12 mouse cellular contexts compared by ENCODE assay signal in genomic region chr9:57432480-57432879, GRCm38 (mm10). TPM values are rescaled to one million over a fixed set of nuclear protein-coding genes. Genes with fewer than 3 reads are reported as not detected.
DNase-seq lines count a peak whose midpoint lies in the region; ATAC-seq and TF ChIP-seq lines count a peak whose summit lies in the region.
"Had no signal": no experiment of that assay in that cellular context is flagged by ENCODE, and none has a peak within 500 bp of the region (broad histone marks: within the 10 kb centered on the region; RNA-seq: fewer than 3 reads in every experiment).

No protein-coding gene starts in this region.

- WGBS in heart, embryonic 11.5 days (ENCODE audit: insufficient replicate concordance) = 92% methylated on average over 3 of the region's 3 CpGs
- WGBS in heart, embryonic 12.5 days = 92% methylated on average over 3 of the region's 3 CpGs
- WGBS in kidney, postnatal 0 days = 91% methylated on average over 3 of the region's 3 CpGs
- 91% methylated on average over 3 of the region's 3 CpGs for WGBS in embryonic facial prominence, embryonic 13.5 days
- 84% methylated on average over 3 of the region's 3 CpGs for WGBS in limb, embryonic 10.5 days

- ATAC-seq in heart, embryonic 11.5 days (replicated peaks; ENCODE audit: insufficient number of reproducible peaks, low FRiP score, low TSS enrichment) = no peak
- ATAC-seq in heart, embryonic 12.5 days (ENCODE audit: insufficient number of reproducible peaks, low FRiP score) = no peak
- ATAC-seq in kidney, postnatal 0 days (replicated peaks; ENCODE audit: low FRiP score, low read depth) = no peak
- ATAC-seq in embryonic facial prominence, embryonic 13.5 days (ENCODE audit: insufficient number of reproducible peaks, insufficient read depth, low FRiP score, low TSS enrichment, low read depth) = no peak

- TF ChIP-seq CTCF in kidney, postnatal 0 days (IDR thresholded peaks at IDR 0.05; ENCODE audit: low read depth) = no peak

- no peak overlapping the region for H3K4me3 ChIP-seq in heart, embryonic 11.5 days (ENCODE audit: low read depth, low read length)
- H3K4me3 ChIP-seq in heart, embryonic 12.5 days = no peak overlapping the region
- no peak overlapping the region for H3K4me3 ChIP-seq in kidney, postnatal 0 days (replicated peaks; ENCODE audit: low read depth, low read length)
- H3K4me3 ChIP-seq in embryonic facial prominence, embryonic 13.5 days = no peak overlapping the region
- H3K4me3 ChIP-seq in limb, embryonic 10.5 days = no peak overlapping the region
- H3K4me3 ChIP-seq: liver, embryonic 12.5 days; neural tube, embryonic 12.5 days had no signal

- 0 out of 2 replicates have a peak overlapping the region, but pooled peaks have one; percentile 37 for H3K27ac ChIP-seq in heart, embryonic 11.5 days (ENCODE audit: low read depth, low read length)
- H3K27ac ChIP-seq in heart, embryonic 12.5 days (ENCODE audit: poor library complexity, severe bottlenecking) = no peak overlapping the region
- peak overlapping the region; percentile 86; the same call in 1 of the 2 replicates for H3K27ac ChIP-seq in kidney, postnatal 0 days
- no peak overlapping the region for H3K27ac ChIP-seq in embryonic facial prominence, embryonic 13.5 days
- H3K27ac ChIP-seq in limb, embryonic 10.5 days = 0 out of 2 replicates have a peak overlapping the region, but pooled peaks have one; percentile 73
- H3K27ac ChIP-seq: neural tube, embryonic 12.5 days had no signal

- peaks cover 28% of the 10 kb centered on the region for H3K4me1 ChIP-seq in heart, embryonic 11.5 days (ENCODE audit: control insufficient read depth, insufficient read depth, low read length)
- H3K4me1 ChIP-seq in heart, embryonic 12.5 days (replicated peaks) = peaks cover 44% of the 10 kb centered on the region
- peaks cover 21% of the 10 kb centered on the region for H3K4me1 ChIP-seq in kidney, postnatal 0 days (replicated peaks; ENCODE audit: insufficient read depth, low read length)
- H3K4me1 ChIP-seq in embryonic facial prominence, embryonic 13.5 days = peaks cover 39% of the 10 kb centered on the region
- peaks cover 19% of the 10 kb centered on the region for H3K4me1 ChIP-seq in limb, embryonic 10.5 days

- H3K36me3 ChIP-seq in heart, embryonic 11.5 days (ENCODE audit: control insufficient read depth, insufficient read depth, low read length) = no peaks in the 10 kb centered on the region
- H3K36me3 ChIP-seq in heart, embryonic 12.5 days = no peaks in the 10 kb centered on the region
- H3K36me3 ChIP-seq in kidney, postnatal 0 days (ENCODE audit: insufficient read depth, low read length) = no peaks in the 10 kb centered on the region; the same call in 1 of the 2 replicates
- H3K36me3 ChIP-seq in embryonic facial prominence, embryonic 13.5 days = no peaks in the 10 kb centered on the region
- H3K36me3 ChIP-seq in limb, embryonic 10.5 days = peaks cover 6% of the 10 kb centered on the region; the same call in 1 of the 2 replicates
- H3K36me3 ChIP-seq: neural tube, embryonic 12.5 days had no signal

- no peak overlapping the region for H3K4me2 ChIP-seq in heart, embryonic 11.5 days
- H3K4me2 ChIP-seq in heart, embryonic 12.5 days = no peak overlapping the region
- no peak overlapping the region for H3K4me2 ChIP-seq in kidney, postnatal 0 days (ENCODE audit: low read length)
- H3K4me2 ChIP-seq in embryonic facial prominence, embryonic 13.5 days = no peak overlapping the region
- H3K4me2 ChIP-seq: liver, embryonic 12.5 days; neural tube, embryonic 12.5 days had no signal

- DNase-seq in kidney, postnatal 0 days (ENCODE audit: low spot score) = no peak
- no peak for DNase-seq in kidney, adult 11 months
- no peak for DNase-seq in limb, embryonic 10.5 days (ENCODE audit: low spot score)
- no peak for DNase-seq in frontal cortex, postnatal 36 days (ENCODE audit: low spot score in 2 of 2)
- DNase-seq in embryo, embryonic 10.5 days (ENCODE audit: low spot score) = no peak

- no peaks in the 10 kb centered on the region for H3K27me3 ChIP-seq in heart, embryonic 11.5 days (ENCODE audit: control insufficient read depth, insufficient read depth, low read length)
- H3K27me3 ChIP-seq in heart, embryonic 12.5 days (replicated peaks) = no peaks in the 10 kb centered on the region
- H3K27me3 ChIP-seq in kidney, postnatal 0 days (ENCODE audit: insufficient read depth, low read length) = no peaks in the 10 kb centered on the region
- H3K27me3 ChIP-seq in embryonic facial prominence, embryonic 13.5 days = no peaks in the 10 kb centered on the region
- no peaks in the 10 kb centered on the region for H3K27me3 ChIP-seq in limb, embryonic 10.5 days (ENCODE audit: low read depth, poor library complexity, severe bottlenecking)
- H3K27me3 ChIP-seq: liver, embryonic 12.5 days; megakaryocyte, embryonic 14.5 days; neural tube, embryonic 12.5 days; Patski had no signal

- H3K9ac ChIP-seq in heart, embryonic 11.5 days (ENCODE audit: low read depth, low read length) = no peak overlapping the region
- no peak overlapping the region for H3K9ac ChIP-seq in heart, embryonic 12.5 days
- no peak overlapping the region for H3K9ac ChIP-seq in kidney, postnatal 0 days (ENCODE audit: low read depth, low read length)
- 0 out of 2 replicates have a peak overlapping the region, but pooled peaks have one; percentile 56 for H3K9ac ChIP-seq in embryonic facial prominence, embryonic 13.5 days
- H3K9ac ChIP-seq: liver, embryonic 12.5 days had no signal

- no peaks in the 10 kb centered on the region for H3K9me3 ChIP-seq in heart, embryonic 11.5 days (replicated peaks; ENCODE audit: control insufficient read depth, low read length)
- no peaks in the 10 kb centered on the region for H3K9me3 ChIP-seq in heart, embryonic 12.5 days (replicated peaks)
- H3K9me3 ChIP-seq in kidney, postnatal 0 days (replicated peaks; ENCODE audit: low read length) = no peaks in the 10 kb centered on the region
- no peaks in the 10 kb centered on the region for H3K9me3 ChIP-seq in embryonic facial prominence, embryonic 13.5 days
- no peaks in the 10 kb centered on the region for H3K9me3 ChIP-seq in limb, embryonic 10.5 days (replicated peaks)
- H3K9me3 ChIP-seq: liver, embryonic 12.5 days; megakaryocyte, embryonic 14.5 days; neural tube, embryonic 12.5 days had no signal

RNA-seq across cellular contexts. Expression of gene Ppcdc, which starts 7.4 kb away (rescaled TPM):
- polyA plus RNA-seq in heart, embryonic 11.5 days (2014; fragmentation: Nextera tagmentation; extraction: Ambion mirVana) = 18.7 and 21.8 TPM in 2 replicates
- 19.4 and 20.2 TPM in 2 replicates for polyA plus RNA-seq in heart, embryonic 12.5 days (2016; fragmentation: Nextera tagmentation; extraction: Ambion mirVana)
- 29.6 and 34.8 TPM in 2 replicates for polyA plus RNA-seq in kidney, postnatal 0 days (2015; fragmentation: Nextera tagmentation; extraction: Ambion mirVana)
- polyA plus RNA-seq in embryonic facial prominence, embryonic 13.5 days (2015; fragmentation: Nextera tagmentation; extraction: Ambion mirVana) = 27.9 and 30.0 TPM in 2 replicates
- polyA plus RNA-seq in limb, embryonic 10.5 days (2016; fragmentation: Nextera tagmentation; extraction: Ambion mirVana) = 22.4 and 28.5 TPM in 2 replicates

RNA-seq across cellular contexts. Expression of gene Scamp5, which starts 35.4 kb away (rescaled TPM):
- polyA plus RNA-seq in heart, embryonic 11.5 days (2014; fragmentation: Nextera tagmentation; extraction: Ambion mirVana) = 5.8 and 7.9 TPM in 2 replicates
- polyA plus RNA-seq in heart, embryonic 12.5 days (2016; fragmentation: Nextera tagmentation; extraction: Ambion mirVana) = 11.8 and 12.3 TPM in 2 replicates
- polyA plus RNA-seq in kidney, postnatal 0 days (2015; fragmentation: Nextera tagmentation; extraction: Ambion mirVana) = 18.3 and 19.4 TPM in 2 replicates
- 14.8 and 16.4 TPM in 2 replicates for polyA plus RNA-seq in embryonic facial prominence, embryonic 13.5 days (2015; fragmentation: Nextera tagmentation; extraction: Ambion mirVana)
- polyA plus RNA-seq in limb, embryonic 10.5 days (2016; fragmentation: Nextera tagmentation; extraction: Ambion mirVana) = 4.3 and 4.5 TPM in 2 replicates

Comparison
In these comparisons a context has a peak if more than half of its experiments do, and no peak if none do; other contexts are left out.
1. H3K27ac ChIP-seq: peak in heart, embryonic 11.5 days (single experiment), kidney, postnatal 0 days (single experiment) and limb, embryonic 10.5 days (single experiment); none in heart, embryonic 12.5 days (single experiment) and embryonic facial prominence, embryonic 13.5 days (single experiment).